Mouse (Mus musculus) heart, embryonic 15.5 days (tissue): ENCODE results near the gene Pld1. TPM values are rescaled to one million over a fixed set of nuclear protein-coding genes. Genes with fewer than 3 reads are reported as not detected.
A peak's percentile ranks its signal among the peaks of the same experiment; 100 is the strongest.

Source experiments
- ATAC-seq: fragments of 200-750 bp; cut with Nextera tagmentation; replicated peaks from 2 replicates; pipeline ENCODE4 v1.8.0; 2017; ENCODE audit warnings: low read depth, moderate TSS enrichment; ENCODE audit not compliant: insufficient number of reproducible peaks, insufficient read depth, low FRiP score
- H3K27ac ChIP-seq: fragments of 300-500 bp; sonication (generic); 2 replicates; pipeline ENCODE4 v1.5.1; 2015; ENCODE audit warnings: mild to moderate bottlenecking, inconsistent platforms
- H3K27me3 ChIP-seq: fragments of 300-500 bp; sonication (generic); 2 replicates; pipeline ENCODE4 v1.6.1; 2015; ENCODE audit warnings: inconsistent platforms
- H3K36me3 ChIP-seq: fragments of 300-500 bp; sonication (generic); 2 replicates; pipeline ENCODE4 v1.6.1; 2015; ENCODE audit warnings: mild to moderate bottlenecking, inconsistent platforms
- H3K4me1 ChIP-seq: fragments of 300-500 bp; sonication (generic); replicated peaks from 2 replicates; pipeline ENCODE4 v1.6.1; 2015; ENCODE audit warnings: inconsistent platforms
- H3K4me2 ChIP-seq: fragments of 300-500 bp; sonication (generic); 2 replicates; pipeline ENCODE4 v1.6.1; 2015; ENCODE audit warnings: inconsistent platforms, mild to moderate bottlenecking, moderate library complexity
- H3K4me3 ChIP-seq: fragments of 300-500 bp; sonication (generic); 2 replicates; pipeline ENCODE4 v1.5.1; 2015; ENCODE audit warnings: mild to moderate bottlenecking, inconsistent platforms
- H3K9ac ChIP-seq: fragments of 300-500 bp; sonication (generic); 2 replicates; pipeline ENCODE4 v1.6.1; 2015; ENCODE audit warnings: mild to moderate bottlenecking, inconsistent platforms
- H3K9me3 ChIP-seq: fragments of 300-500 bp; sonication (generic); replicated peaks from 2 replicates; pipeline ENCODE4 v1.6.1; 2016; ENCODE audit warnings: inconsistent platforms
- WGBS: fragments of 180-500 bp; shearing (Covaris S2); methylation state at CpG from one replicate; pipeline ENCODE4 v1.1.7; 2015; ENCODE audit warnings: mixed read lengths; 5-methylcytosine and 5-hydroxymethylcytosine counted together
- polyA plus RNA-seq: library from polyadenylated mRNA; unstranded; fragments of >200 nt; fragmentation: Nextera tagmentation; extraction: Ambion mirVana; gene quantifications from 2 replicates; pipeline ENCODE4 v1.2.1, GENCODE M21; 2015

Pld1 gene
- polyA plus RNA-seq, 1 experiment from 2014 or later, result 7.2 TPM

GRCm38 (mm10) chr3:28164678-28165077 lies 226.2 kb downstream of the Pld1 start:
- 33% methylated on average over 1 of the region's 1 CpGs for WGBS
- H3K4me1 ChIP-seq, result no peaks in the 10 kb centered on the region
- H3K9ac ChIP-seq, result no peak overlapping the region
- no peak overlapping the region for H3K4me3 ChIP-seq
- H3K27ac ChIP-seq, result no peak overlapping the region
- H3K4me2 ChIP-seq, result no peak overlapping the region
- H3K27me3 ChIP-seq, result 0 out of 2 replicates have a peak, but pooled peaks cover 3% of the 10 kb centered on the region
- no peak for ATAC-seq
- H3K36me3 ChIP-seq, result no peaks in the 10 kb centered on the region
- no peaks in the 10 kb centered on the region for H3K9me3 ChIP-seq

- no peaks in the 10 kb centered on the region for H3K36me3 ChIP-seq
- H3K9ac ChIP-seq, result no peak overlapping the region
- ATAC-seq, result no peak
- no peak overlapping the region for H3K4me3 ChIP-seq
- no peaks in the 10 kb centered on the region for H3K4me1 ChIP-seq
- H3K27ac ChIP-seq, result no peak overlapping the region
- H3K4me2 ChIP-seq, result no peak overlapping the region
- no peaks in the 10 kb centered on the region for H3K9me3 ChIP-seq
- WGBS, result 0% methylated on average over 1 of the region's 1 CpGs
- peaks cover 6% of the 10 kb centered on the region; the same call in 1 of the 2 replicates for H3K27me3 ChIP-seq
Observed at GRCm38 (mm10) chr3:28165598-28165997, 227.1 kb downstream of the Pld1 start.

DNA sequence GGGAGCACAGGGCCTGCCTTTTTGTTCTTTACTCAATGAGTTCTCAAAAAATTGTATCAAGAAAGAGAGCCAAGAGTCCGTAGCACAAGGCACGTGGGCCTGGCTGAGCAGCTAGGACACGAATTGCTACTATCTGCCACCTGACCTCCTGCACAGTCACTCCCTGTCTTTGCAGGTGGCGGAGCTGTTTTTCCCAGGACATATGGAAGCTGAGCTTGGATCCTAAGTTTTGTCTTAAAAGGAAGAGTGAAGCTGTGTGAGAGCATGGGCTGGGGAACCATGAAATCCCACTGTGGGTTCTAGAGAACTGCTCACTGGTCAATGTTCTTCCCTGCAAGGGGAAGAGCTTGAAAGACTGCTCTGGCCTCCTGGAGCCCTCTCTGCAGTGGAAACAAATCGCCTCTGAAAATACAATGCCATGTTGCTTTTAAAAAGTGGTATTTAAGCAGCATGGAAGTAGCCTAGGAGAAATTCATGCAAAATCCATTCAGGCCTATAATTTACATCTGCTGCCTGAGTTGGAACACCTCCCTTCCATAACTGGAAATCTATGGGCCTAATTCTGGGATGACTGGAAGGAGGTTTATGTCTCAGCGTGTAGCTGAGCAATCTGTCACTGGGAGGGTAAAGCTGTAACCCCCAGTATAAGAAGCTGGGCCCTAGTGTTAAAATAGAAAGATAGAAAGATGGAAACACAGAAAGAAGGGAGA lies 229.5 kb downstream of the Pld1 start:
- Histone ChIP-seq H3K27me3 (peaks cover 6% of the 10 kb centered on the region; the same call in 1 of the 2 replicates), H3K4me1 (0 out of 2 replicates have a peak, but pooled peaks cover 7% of the 10 kb centered on the region), H3K27ac (no peak overlapping the region), H3K9me3 (no peaks in the 10 kb centered on the region), H3K4me2 (no peak overlapping the region), H3K9ac (no peak overlapping the region), H3K36me3 (no peaks in the 10 kb centered on the region), H3K4me3 (no peak overlapping the region)
- 88% methylated on average over 6 of the region's 6 CpGs for WGBS
- ATAC-seq, result no peak

DNA sequence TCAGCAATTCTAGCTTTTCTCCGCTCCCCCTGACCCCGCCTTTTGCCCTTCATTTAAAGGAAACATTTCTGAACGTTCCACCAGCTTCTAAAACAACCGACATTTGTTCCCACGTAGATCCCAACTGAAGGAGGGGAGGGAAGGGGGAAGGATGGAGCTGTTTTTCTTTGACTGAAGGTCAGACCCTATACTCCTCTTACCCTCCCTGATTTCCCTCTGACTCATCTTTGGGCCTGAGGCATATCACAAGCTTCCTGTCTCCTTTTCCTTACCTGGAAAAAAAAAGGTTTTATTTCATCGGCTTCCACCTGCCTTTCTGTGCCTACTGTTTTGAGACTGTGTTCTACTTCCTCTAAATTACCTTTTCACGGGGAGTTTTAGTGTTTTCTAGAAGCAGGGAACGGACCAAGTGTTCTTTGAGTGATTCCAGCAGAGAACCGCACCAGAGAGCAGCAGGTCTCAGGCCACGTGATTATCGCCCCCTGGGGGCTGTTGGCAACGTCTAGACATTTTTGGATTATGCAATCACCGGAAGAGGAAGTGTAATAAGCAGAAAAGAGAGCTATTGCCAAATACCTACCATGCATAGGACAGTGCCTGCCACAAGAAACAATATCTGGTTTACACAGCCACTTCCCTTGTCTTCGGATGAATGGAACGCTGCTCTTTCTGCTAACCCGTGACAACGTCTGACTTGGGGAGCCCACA lies 232.6 kb downstream of the Pld1 start:
- Histone ChIP-seq H3K27ac (0 out of 2 replicates have a peak overlapping the region, but pooled peaks have one; percentile 7), H3K4me2 (peak overlapping the region; percentile 19), H3K9ac (no peak overlapping the region)

GRCm38 (mm10) chr3:28175997-28176967 lies 237.8 kb downstream of the Pld1 start:
- H3K4me2 ChIP-seq, result peak overlapping the region; percentile 27
- no peak overlapping the region for H3K4me3 ChIP-seq
- H3K4me1 ChIP-seq, result peaks cover 7% of the 10 kb centered on the region; the same call in 1 of the 2 replicates
- no peak overlapping the region for H3K27ac ChIP-seq
- ATAC-seq, result no peak
- H3K27me3 ChIP-seq, result no peaks in the 10 kb centered on the region
- no peaks in the 10 kb centered on the region for H3K9me3 ChIP-seq
- H3K9ac ChIP-seq, result no peak overlapping the region
- WGBS, result 23% methylated on average over 21 of the region's 21 CpGs
- H3K36me3 ChIP-seq, result no peaks in the 10 kb centered on the region

More for the DNA sequence above, 232.6 kb downstream of the Pld1 start:
- no peak overlapping the region for H3K4me3 ChIP-seq
- H3K4me1 ChIP-seq, result peaks cover 7% of the 10 kb centered on the region; the same call in 1 of the 2 replicates
- H3K36me3 ChIP-seq, result no peaks in the 10 kb centered on the region
- 36% methylated on average over 17 of the region's 17 CpGs for WGBS
- ATAC-seq, result peak; percentile 58; the same call in 1 of the 2 replicates
- H3K27me3 ChIP-seq, result peaks cover 3% of the 10 kb centered on the region; the same call in 1 of the 2 replicates
- H3K9me3 ChIP-seq, result no peaks in the 10 kb centered on the region

DNA sequence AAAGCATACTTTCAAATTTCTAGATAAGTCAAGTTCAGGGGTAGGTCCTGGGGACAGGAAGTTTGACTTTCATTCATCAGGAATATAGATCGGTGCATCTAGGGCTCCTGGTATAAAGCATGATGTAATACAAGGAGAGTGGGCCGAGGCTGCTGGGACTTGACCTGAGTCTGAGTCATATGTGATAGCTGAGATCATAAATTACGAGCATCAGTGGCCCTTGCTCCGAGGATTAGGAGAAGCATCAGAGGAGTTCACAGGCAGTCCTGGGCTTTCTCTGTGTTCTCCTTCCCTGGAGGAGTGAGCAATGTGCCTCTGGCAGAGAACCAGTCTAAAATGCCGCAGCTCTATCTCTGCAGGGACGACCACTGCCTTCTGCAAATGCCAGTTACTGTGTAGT lies 239.8 kb downstream of the Pld1 start:
- 49% methylated on average over 6 of the region's 6 CpGs for WGBS
- Histone ChIP-seq H3K4me1 (peaks cover 3% of the 10 kb centered on the region; the same call in 1 of the 2 replicates), H3K9ac (no peak overlapping the region)

More for the DNA sequence above, 239.8 kb downstream of the Pld1 start:
- Histone ChIP-seq H3K27me3 (no peaks in the 10 kb centered on the region), H3K9me3 (no peaks in the 10 kb centered on the region), H3K4me3 (no peak overlapping the region), H3K27ac (no peak overlapping the region), H3K36me3 (no peaks in the 10 kb centered on the region), H3K4me2 (no peak overlapping the region)
- ATAC-seq, result no peak

Other genes with a start within 250 kb of the Pld1 start
- 24.0 and 27.8 TPM in 2 replicates for gene Fndc3b, start 227.4 kb upstream of the Pld1 start, polyA plus RNA-seq
- not detected in 2 replicates for gene Tmem212, start 42.3 kb upstream of the Pld1 start, polyA plus RNA-seq